Mouse (Mus musculus) erythroblast, embryonic 14.5 days (primary cell): ENCODE data around the gene Tctn1.

Experiments
- GATA1 ChIP-seq: IDR thresholded peaks from 2 replicates; pipeline ENCODE4 v1.6.1; 2012; ENCODE audit warnings: low read length, inconsistent platforms, mixed read lengths
- TAL1 ChIP-seq: IDR thresholded peaks from 3 replicates; pipeline ENCODE4 v1.6.1; 2012; ENCODE audit warnings: low read length, inconsistent platforms, mixed read lengths

GRCm38 (mm10) chr5:122242521-122243123 is 21.6 kb downstream of the Tctn1 start:
- no peak for TF ChIP-seq GATA1
- no peak for TF ChIP-seq TAL1
